Mouse (Mus musculus) cerebellum, adult 8-10 months (tissue): ENCODE results near the gene Cers6.

ENCODE experiments used
- DNase-seq: peaks from one replicate; pipeline ENCODE4 v3.0.0; 2022

Gene Cers6

DNA sequence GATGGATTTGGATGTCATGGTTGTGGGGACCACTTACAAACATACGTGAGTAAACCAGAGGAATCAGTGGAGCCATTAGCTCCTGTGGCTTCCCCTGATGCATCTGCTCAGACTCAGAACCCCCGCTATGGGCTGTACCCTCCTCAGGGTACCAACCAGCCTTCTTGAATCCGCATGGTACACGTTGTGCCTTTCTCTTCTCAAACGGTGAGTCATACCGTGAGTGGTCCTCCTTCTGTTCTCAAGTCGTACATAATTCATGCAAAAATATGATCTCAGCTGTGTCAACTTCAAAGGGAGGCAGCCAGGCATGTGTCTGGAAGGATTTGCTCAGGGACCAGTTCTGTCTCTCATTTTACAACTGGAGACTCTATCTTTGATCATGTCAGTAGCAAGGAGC, 23.3 kb downstream of the Cers6 start:
- DNase-seq = no peak

DNA sequence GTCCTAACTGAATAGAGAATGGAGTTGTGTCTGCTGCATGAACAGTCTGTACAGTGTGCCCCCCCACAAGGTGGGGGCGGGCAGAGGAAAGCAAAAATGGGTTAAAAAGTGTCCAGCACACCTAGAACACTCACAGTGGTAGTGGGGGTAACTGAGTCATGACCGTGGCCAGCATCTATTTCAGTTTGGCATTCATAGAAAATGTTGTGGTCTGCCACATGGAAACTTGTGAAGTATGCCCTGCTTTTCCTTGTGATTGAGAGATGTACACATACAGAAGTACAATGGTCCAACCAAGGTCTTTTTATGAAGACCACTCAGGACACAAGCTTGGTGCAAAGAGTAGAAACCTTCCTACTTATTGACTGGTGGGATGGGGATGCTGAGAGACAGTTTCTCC, 24.0 kb downstream of the Cers6 start:
- DNase-seq = no peak

DNA sequence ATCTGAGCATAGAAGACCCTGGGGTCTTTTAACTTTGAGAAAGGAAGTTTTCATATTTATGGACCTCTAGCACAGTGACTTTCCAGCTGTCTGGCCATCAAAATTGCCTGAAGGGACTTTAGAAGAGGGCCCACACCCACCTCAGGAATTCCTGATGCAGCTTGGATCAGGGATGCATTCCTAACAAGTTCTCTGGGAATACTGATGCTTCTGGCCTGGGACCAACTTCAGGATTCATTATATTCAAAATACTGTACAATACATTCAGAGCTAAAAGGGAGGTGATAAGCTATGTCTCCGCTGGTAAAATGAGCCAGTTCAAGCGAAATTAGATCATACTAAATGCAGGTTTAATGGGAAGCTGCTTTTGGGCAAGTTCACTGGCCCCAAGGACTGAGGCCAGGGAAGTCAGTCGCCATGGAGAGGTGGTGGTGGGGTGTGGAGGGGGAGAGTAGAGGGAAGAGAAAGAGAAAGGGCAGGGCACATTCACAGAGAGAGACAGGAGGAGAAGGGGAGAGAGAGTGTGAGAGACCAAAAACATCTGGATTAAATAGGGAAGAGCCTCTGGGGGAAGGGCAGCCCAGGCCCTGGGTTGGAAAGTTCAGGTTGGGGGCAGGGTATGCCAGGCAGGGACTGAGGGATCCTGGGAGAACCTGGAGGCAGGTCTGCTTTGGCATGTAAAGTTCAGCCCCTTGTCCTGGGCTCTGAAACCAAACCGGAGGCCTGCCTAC, 24.7 kb downstream of the Cers6 start:
- no peak for DNase-seq

DNA sequence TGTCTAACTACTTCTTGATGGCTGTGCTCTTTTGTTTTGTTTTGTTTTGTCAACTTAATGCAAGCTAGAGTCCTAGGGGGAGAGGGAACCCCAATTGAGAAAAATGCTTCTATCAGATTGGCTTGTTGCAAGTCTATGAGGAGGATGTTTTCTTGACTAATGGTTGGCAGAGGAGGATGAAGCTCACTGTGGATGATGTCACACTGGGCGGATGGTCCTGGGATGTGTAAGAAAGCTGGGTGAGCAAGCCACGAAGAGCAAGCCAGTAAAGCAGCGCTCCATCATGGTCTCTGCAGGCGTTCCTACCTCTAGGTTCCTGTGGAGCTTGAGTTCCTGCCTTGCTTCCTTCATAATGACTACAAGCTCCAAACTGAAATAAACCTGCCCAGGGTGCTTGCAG, 25.4 kb downstream of the Cers6 start:
- DNase-seq = no peak

DNA sequence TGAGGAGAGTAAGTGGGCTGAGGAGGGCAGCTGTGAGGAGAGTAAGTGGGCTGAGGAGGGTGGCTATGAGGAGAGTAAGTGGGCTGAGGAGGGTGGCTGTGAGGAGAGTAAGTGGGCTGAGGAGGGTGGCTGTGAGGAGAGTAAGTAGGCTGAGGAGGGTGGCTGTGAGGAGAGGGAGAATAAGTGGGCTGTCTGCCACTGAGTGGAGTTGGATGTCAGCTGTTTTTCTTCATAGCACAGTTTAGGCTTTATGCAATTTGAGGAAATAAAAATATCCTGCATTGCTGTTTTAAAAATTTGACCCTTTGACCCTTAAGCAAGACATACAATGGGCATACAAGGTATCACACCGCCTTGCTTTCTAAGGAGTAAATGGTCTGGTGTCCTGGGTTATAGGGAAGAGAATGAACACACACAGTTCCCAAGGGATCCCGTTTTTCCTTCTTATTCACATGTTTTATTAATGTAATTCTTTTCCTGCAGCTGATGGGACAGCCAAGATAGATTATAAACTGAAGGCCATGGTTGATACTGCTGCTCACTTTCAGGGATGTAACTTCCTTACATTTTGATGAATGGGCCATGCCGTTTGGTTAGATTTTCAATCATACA, 27.0 kb downstream of the Cers6 start:
- no peak for DNase-seq

DNA sequence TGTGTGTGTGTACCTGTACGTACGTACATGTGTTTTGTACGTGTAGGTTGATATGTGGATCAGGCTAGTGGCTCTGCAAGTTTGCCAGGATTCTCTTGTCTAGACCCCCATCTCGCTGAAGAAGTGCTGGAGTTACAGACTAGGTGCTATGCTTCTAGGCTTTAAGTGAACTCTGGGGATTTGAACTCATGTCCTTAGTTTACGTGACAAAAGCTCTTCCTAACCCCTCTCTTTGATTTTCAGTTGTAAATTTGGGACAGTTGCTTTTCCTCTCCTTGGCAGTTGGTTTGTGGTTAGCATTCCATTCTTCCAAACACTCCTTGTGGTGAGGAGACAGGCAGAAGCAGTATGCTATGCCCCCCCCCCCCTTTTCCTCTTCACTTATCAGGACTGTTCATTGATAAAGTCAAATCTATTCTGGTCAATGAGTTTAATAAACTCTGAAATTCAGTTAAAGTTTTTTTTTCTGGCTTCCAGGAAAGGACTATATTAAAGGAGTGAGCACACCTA, 28.5 kb downstream of the Cers6 start:
- DNase-seq = no peak

DNA sequence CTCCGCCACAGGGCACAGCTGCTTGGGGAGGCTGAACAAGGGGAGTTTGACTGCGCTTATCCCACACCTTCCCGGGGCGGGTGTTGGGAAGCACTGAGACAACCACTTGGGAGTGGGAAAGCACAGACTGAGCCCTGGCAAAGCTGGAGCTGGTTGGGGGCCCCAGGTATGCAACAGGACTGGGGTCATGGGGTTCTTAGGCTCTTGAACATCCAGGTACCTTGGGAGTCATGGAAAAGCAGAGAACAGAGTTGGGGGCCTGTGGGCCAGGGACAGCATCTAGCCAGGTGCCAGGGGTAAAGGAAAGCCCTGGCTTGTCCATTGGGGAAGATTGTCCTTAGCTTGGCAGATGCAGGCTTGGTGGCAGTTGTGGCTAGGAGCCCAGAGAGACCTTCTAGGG, 31.2 kb downstream of the Cers6 start:
- no peak for DNase-seq

DNA sequence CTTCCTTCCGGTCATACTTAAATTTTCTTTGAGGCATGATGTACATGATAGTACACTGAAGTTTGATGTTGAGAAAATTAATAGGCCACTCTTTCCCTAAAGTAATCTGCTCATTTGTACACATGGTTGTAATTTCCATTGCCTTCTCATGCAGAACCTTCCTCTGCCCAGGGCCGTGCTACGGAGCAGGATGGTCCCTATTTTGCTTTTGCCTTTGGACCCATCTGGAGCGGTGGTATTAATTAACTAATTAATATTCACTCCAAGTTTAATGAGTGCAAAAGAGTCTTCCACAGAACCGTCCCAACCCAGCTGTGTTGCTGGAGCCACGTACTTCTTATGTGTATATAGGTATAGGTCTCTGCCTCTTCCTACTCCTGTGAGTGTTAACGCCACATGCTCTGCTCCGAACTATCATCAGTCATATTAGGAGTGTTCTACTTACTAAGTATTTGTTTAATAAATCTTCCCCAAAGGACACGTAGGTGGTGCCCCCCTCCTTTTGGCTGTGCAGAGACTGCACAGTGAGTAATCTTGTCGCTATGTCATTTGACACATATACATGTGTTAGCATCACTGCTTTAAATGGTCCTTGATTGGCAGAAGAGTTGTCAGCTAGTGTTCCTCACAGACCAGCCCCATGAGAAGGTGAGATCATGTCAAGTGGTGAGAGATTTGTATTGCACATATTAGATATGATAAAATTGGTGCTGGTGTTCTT, 34.0 kb downstream of the Cers6 start:
- DNase-seq = no peak

DNA sequence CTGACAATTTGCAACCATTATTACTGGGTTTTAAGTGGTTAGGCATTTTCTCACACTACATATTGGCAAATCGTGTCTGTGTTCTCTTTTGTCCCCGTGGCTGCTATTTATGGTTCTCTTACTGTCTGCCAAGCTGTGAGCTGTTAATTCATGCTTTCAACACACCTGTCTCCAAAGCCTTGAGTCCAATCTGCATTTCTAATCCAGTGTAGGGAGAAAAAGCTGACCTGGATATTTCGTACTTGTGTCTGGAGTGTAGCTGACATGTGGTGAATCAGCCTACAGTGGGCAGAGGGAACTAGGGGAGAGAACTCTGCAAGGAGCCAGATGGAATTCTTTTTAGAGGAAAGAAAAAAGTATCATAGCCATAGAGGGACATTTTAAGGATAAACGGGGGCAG, 35.0 kb downstream of the Cers6 start:
- peak; percentile 42 for DNase-seq

DNA sequence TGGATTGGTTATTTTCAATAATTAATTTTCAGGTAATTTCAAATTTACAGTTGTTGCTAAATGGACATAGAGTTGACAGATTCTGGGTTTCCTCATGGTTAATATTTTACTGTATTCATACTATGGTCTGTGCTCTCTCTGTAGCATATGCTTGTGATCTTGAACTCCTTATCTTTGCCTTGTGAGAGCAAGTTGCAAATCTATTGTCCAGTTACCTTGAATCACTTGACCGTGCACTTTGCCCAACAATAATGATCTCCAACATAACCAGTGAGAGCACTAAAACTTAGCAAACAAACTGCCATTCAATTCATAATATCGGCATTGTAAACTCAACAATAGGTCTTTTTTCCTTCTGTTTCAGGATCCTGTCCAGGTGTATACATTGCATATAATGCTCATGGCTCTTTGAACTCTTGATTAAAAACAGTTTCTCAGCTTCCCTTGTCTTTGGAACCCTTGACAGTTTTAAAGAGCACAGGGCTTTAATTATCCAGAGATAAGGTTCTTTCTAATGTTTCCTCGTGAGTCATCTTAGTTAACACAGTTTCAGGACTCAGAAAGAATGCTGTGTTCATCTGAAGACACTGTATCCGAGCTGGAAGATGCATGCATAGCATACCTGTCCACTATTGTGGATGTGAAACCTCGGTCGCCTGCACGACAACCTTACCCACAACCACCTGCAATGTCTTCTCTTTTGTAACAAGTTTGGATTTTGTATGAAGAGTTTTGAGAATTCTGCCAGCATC, 38.7 kb downstream of the Cers6 start:
- no peak for DNase-seq

DNA sequence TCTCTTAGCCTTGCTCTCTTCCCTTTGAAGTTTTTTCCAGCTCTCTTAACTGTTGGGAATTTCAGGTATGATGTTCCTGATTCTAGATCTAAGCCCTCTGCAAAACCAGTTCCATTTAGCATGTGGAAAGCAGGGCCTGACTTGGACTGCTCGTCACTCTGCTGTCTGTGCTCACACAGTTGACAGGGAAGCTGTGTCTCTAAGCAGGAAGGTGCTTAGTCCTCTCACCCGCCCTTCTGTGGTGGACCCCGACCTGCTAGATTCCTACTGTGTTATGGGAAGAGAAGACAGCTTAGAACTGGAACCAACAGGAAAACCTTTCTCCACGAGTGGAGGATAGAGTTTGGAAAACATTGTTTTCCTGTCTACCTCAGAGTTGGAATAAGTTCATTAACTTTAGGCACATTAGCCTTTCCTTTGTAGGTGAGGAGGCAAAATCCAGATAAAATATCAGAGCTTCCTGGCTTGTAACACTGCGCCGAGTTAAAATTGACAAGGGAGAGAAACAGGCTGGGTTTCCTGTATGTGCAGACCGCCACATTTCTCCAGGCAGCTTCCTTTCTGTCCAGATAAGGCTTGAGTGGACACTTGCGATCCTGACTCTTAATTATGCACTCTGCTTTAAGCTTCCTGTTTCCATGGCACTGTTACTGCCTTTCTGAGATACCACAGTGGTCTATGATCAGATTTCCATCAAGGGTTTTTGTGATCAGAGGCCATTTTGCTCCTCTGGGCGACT, 39.6 kb downstream of the Cers6 start:
- no peak for DNase-seq

DNA sequence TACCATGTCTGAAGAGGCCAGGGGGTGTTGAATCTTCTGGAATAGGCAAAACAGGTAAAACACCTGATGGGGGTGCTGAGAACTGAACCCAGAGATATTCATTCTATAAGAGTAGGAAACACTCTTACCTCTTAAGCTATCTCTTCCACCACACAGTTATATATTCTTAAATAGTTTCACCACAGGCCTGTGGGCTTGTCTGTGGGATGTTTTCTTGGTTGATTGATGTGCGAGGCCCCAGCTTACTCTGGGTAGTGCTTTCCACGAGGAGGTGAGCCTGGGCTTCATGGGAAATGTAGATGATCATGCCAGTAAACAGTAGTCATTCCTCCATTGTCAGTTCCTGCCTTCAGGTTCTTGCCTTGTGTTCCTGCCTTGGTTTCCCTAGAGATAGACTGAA, 40.5 kb downstream of the Cers6 start:
- DNase-seq = no peak

DNA sequence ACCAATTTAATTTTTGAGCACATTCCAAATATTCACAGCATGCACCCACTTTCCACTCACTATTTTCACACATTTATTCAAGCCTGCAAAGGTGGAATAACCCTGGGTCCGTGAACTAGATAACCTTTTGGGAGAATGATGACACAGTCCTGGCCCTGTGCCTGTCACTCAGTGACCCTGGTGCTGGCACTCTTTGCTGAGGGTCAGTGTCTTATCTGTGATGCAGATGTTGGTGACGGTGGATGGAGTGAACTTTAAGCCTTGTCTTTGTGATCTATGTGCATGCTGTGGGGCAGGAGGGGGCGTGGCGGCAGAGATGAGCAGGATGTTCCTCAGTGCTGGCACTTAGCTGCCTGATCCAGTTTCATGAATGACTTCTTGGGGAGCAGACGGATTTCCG, 41.3 kb downstream of the Cers6 start:
- no peak for DNase-seq

DNA sequence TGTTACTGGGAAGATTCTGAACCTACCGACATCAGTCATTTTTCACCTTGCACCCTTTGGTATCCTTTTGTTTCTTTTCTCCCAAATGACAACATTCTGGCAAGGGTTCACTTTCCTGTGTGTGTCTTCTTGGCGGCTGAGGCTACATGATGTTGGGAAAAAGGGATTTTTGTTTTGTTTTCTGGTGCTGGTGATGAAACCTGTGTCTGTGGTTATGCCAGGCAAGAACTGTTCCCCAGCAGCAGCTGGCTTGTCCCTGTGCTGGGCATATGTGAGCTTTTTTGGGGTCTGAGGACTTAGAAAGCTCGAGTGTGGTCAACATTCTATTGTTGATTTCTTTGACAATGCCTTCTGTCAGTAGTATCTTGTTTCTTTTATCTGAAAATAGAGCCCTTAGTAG, 45.7 kb downstream of the Cers6 start:
- no peak for DNase-seq

DNA sequence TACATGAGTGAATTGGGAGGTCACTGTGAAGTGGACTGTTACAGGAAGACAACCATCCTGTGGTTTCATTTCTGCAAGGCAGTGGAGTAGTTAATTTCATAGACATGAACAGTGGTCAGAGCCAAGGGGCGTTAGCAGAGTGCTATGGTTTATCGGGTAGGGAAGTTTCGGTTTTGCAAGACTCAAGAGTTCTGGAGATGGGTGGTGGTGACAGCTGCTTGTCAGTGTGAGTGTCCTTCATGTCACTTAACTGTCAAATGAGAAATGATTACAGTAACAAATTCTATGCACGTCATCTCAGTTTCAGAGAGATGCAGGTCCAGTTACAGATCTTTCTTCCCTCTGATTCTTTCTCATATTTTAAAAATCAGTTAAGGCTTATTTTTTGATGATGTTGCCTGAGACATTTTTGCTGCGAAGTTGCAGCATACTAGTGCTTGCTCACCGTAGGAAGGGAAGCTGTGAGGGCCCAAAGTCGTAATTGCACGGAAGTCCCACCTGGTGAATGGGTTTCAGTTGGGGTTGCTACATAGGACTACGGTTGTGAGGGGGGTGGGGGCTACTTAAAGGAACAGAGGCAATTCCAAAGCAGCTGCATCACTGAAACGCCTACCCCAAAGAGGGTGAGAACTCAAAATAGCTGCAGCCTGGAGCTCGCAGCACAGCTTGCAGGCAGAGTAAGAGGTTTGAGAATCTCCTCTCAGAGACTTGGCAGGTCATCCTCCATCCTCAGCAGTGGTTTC, 46.7 kb downstream of the Cers6 start:
- DNase-seq = no peak

DNA sequence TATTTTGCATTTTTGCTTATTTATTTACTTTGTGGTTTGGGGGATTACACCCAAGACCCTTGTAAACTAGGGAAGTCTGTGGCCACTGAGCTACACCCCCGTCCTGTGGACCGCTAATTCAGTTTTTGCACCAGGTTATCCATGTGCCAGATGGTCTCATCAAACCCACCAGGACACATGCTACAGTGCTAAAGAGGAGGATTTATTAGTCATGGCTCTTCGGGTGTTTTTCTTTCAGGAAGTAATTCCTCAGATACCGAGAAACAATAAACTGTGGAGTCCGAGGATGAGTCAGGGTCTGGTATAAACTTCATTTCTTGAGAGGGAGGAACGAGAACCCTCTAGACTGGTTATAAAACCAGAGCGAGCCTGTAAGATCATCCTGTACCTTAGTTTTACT, 49.5 kb downstream of the Cers6 start:
- no peak for DNase-seq

DNA sequence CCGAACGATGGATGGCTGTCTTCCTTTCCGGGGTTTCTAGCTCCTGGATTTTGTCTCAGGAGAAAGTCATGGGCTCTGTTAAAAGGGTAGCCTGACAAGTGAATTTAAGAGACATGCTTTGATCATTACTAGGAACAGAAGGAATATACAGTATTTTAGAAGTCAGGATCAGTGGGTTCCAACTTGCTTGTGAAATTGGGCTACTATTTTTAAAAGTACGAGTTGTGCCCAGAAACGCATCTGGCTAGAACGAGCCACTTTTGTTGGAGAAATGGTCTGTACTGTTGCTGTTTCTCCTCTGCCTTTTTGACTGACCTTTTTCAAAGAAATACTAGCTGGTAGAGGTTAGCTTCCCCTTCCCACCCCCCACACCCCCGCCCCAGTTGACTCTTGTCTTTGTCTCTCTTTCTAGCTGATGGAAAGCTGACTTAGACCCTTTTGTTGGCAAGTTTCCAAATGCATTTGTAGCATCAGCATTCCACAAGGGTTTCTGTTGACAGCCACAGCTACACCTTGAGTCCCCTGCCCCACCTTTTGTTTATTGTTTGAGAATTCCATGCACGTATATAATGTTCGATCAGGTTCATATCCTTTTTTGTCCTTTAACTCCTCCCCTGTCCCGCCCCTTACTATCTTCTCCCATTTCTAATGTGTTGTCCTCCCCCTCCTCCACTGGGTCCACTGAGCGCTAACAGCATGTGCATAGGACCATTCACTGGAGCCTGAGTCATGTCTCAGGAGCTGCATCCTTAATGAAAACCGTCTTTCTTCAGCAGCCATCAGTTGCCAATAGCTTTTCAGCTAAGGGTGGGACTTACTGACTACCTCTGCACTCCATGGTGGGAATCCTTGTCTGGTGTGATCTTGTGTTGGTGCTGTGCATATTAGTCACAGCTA, 50.6 kb downstream of the Cers6 start:
- no peak for DNase-seq

DNA sequence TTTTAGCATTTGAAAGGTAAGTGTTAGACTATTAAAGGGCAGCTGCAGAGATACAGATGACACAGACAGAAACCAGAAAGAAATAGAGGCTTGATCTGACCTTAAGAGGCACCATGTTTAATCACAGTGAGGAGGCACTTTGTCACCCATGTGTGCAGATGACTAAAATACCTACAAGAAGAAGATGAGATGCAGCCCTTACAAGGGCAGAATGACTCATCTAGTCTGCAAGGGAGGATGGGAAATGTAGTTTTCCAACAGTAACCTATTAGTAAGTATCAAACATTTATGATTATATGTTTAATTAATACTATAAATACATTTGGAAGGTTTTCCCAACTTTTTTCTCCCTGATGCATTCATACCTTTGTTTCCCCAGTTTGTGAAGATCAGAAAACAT, 54.5 kb downstream of the Cers6 start:
- no peak for DNase-seq

DNA sequence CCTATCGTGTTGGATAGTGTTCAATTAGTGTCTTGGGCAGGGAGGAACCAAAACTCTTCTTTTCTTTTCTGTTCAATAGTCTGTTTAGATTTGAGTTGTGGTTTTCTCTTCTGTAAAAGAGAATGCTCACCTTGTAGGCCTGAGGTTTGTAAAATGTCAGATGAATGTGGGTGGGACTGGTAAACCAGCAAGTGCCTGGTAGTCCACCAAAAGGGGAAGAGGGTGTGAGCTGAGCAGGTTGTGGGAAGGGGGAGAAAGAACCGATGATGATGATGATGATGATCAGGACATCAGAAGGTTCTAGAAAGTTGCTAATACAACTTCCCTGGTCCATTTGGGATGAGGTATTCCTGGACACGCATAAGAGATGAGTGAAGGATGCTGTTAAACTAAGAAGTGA, 55.1 kb downstream of the Cers6 start:
- DNase-seq = no peak

DNA sequence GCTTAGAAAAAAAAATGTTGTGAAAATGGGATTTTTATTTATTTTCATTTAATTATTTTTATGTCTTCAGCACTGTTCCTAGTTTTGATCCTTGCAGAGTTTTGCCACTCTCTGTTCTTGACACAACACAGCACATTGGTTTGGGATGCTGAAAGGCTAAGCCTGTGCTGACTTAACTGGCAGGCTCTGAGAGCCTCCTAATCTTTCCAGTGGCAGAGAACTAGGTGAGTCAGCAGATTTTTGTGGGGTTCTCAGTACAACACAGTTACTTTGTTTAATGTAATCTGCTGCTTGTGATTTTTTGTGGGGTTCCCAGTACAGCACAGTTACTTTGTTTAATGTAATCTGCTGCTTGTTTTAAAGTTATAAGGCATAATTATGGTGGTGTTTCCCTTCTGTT, 55.8 kb downstream of the Cers6 start:
- no peak for DNase-seq

DNA sequence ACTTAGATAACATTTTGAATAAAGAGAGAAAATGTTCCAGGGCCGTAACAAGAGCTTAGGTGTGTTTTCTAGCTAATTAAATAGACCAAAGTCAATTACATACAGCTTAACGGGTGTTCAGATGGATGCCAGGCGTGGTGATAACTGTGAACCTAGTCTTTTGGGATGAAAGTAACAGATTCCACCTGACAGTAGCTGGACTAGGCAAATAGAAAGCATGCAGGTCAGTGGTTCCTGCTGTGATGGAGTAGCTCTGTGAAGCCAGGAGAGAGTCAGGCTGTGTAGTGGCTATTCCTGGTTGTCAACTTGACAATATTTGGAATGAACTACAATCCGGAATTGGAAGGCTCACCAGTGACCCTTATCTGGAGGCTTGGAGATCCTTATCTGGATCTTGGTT, 56.3 kb downstream of the Cers6 start:
- no peak for DNase-seq
